Mouse (Mus musculus) lung, embryonic 14.5 days (tissue): Measurements from ENCODE around the gene Dhx16. TPM values are rescaled to one million over a fixed set of nuclear protein-coding genes. Genes with fewer than 3 reads are reported as not detected.
"Not testable (repeated sequence)": the region's sequence is repeated elsewhere in the genome, so short reads cannot be mapped to it uniquely, and the experiment has no call there.

Source experiments
- ATAC-seq: fragments of 200-750 bp; cut with Nextera tagmentation; 2 replicates; pipeline ENCODE4 v1.8.0; 2017; ENCODE audit warnings: mild to moderate bottlenecking, moderate TSS enrichment, moderate library complexity; ENCODE audit not compliant: insufficient read depth
- DNase-seq: peaks from one replicate; pipeline ENCODE4 v3.0.0-alpha.2; 2015
- H3K27ac ChIP-seq: fragments of 300-500 bp; sonication (generic); 2 replicates; pipeline ENCODE4 v1.5.1; 2014; ENCODE audit warnings: low read depth, mild to moderate bottlenecking, moderate library complexity
- H3K27me3 ChIP-seq: fragments of 300-500 bp; sonication (generic); 2 replicates; pipeline ENCODE4 v1.6.1; 2014; ENCODE audit warnings: low read length, control low read depth; ENCODE audit not compliant: insufficient read depth
- H3K36me3 ChIP-seq: fragments of 300-500 bp; sonication (generic); 2 replicates; pipeline ENCODE4 v1.6.1; 2014; ENCODE audit warnings: control low read depth; ENCODE audit not compliant: insufficient read depth
- H3K4me1 ChIP-seq: fragments of 300-500 bp; sonication (generic); 2 replicates; pipeline ENCODE4 v1.6.1; 2014; ENCODE audit warnings: antibody characterized with exemption, control low read depth; ENCODE audit not compliant: insufficient read depth
- H3K4me2 ChIP-seq: fragments of 300-500 bp; sonication (generic); 2 replicates; pipeline ENCODE4 v1.6.1; 2014; ENCODE audit warnings: mild to moderate bottlenecking
- H3K4me3 ChIP-seq: fragments of 300-500 bp; sonication (generic); 2 replicates; pipeline ENCODE4 v1.5.1; 2014; ENCODE audit warnings: low read depth, low read length
- H3K9ac ChIP-seq: fragments of 300-500 bp; sonication (generic); 2 replicates; pipeline ENCODE4 v1.6.1; 2014
- H3K9me3 ChIP-seq: fragments of 300-500 bp; sonication (generic); 2 replicates; pipeline ENCODE4 v1.6.1; 2016; ENCODE audit warnings: low read depth, low read length, control low read depth
- CTCF ChIP-seq: IDR thresholded peaks from 2 replicates; pipeline ENCODE4 v1.5.1; 2016; ENCODE audit warnings: antibody characterized with exemption, low read depth
- WGBS: fragments of 180-500 bp; shearing (Covaris S2); extraction: QIAGEN DNeasy Blood & Tissue Kit; methylation state at CpG from one replicate; pipeline ENCODE4 v1.1.7; 2014; 5-methylcytosine and 5-hydroxymethylcytosine counted together
- polyA plus RNA-seq: library from polyadenylated mRNA; unstranded; fragments of >200 nt; fragmentation: Nextera tagmentation; extraction: Ambion mirVana; gene quantifications from 2 replicates; pipeline ENCODE4 v1.2.1, GENCODE M21; 2014

Dhx16 gene
- polyA plus RNA-seq, 1 experiment from 2014 or later: 42.9 TPM

DNA sequence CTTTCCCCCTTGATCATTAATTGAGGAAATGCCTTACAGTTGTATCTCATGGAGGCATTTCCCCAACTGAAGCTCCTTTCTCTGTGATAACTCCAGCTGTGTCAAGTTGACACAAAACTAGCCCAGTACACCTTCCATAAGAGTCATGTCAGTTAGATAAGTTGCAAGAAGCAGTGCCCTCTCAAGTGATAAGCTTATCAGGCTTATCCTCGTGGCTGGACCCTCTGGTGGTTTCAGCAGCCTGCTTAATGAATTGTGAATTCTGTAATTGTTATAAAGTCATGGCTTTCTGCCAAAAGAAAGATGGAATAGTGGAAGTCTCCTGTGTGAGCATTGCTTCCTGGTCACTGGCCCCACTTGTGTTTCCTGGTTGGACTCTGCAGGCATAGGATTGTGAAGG, 47.9 kb downstream of the Dhx16 start:
- Histone ChIP-seq H3K27me3 (no peaks in the 10 kb centered on the region), H3K36me3 (peaks cover 80% of the 10 kb centered on the region), H3K27ac (no peak overlapping the region), H3K9ac (no peak overlapping the region), H3K4me1 (no peaks in the 10 kb centered on the region), H3K4me2 (no peak overlapping the region), H3K9me3 (no peaks in the 10 kb centered on the region), H3K4me3 (no peak overlapping the region)
- 28% methylated on average over 1 of the region's 1 CpGs for WGBS
- ATAC-seq: no peak
- TF ChIP-seq CTCF: no peak
- DNase-seq: no peak

- no peaks in the 10 kb centered on the region for H3K9me3 ChIP-seq
- no peaks in the 10 kb centered on the region for H3K4me1 ChIP-seq
- no peak overlapping the region for H3K9ac ChIP-seq
- DNase-seq: no peak
- H3K27me3 ChIP-seq: no peaks in the 10 kb centered on the region
- ATAC-seq: no peak
- no peak for TF ChIP-seq CTCF
- H3K4me3 ChIP-seq: no peak overlapping the region
- peaks cover 68% of the 10 kb centered on the region for H3K36me3 ChIP-seq
- WGBS: 87% methylated on average over 2 of the region's 2 CpGs
- no peak overlapping the region for H3K4me2 ChIP-seq
- H3K27ac ChIP-seq: no peak overlapping the region
These were observed 49.9 kb downstream of the Dhx16 start for GRCm38 (mm10) chr17:35929534-35929933.

GRCm38 (mm10) chr17:35930627-35931026, 51.0 kb downstream of the Dhx16 start:
- 0 out of 2 replicates have a peak, but pooled peaks have one; percentile 39 for ATAC-seq

GRCm38 (mm10) chr17:35932608-35933007, 53.0 kb downstream of the Dhx16 start:
- no peak for TF ChIP-seq CTCF
- peaks cover 39% of the 10 kb centered on the region for H3K36me3 ChIP-seq
- H3K4me3 ChIP-seq: no peak overlapping the region
- H3K27ac ChIP-seq: no peak overlapping the region
- DNase-seq: no peak
- H3K4me2 ChIP-seq: no peak overlapping the region
- ATAC-seq: no peak
- H3K27me3 ChIP-seq: no peaks in the 10 kb centered on the region
- no peaks in the 10 kb centered on the region for H3K4me1 ChIP-seq
- no peaks in the 10 kb centered on the region for H3K9me3 ChIP-seq
- H3K9ac ChIP-seq: no peak overlapping the region
- 88% methylated on average over 4 of the region's 4 CpGs for WGBS

More at GRCm38 (mm10) chr17:35930627-35931026, 51.0 kb downstream of the Dhx16 start:
- Histone ChIP-seq H3K9me3 (no peaks in the 10 kb centered on the region), H3K27ac (no peak overlapping the region), H3K4me2 (no peak overlapping the region), H3K36me3 (peaks cover 57% of the 10 kb centered on the region), H3K27me3 (no peaks in the 10 kb centered on the region), H3K4me3 (no peak overlapping the region), H3K9ac (no peak overlapping the region), H3K4me1 (no peaks in the 10 kb centered on the region)
- TF ChIP-seq CTCF: no peak
- no peak for DNase-seq
- 95% methylated on average over 12 of the region's 12 CpGs for WGBS

DNA sequence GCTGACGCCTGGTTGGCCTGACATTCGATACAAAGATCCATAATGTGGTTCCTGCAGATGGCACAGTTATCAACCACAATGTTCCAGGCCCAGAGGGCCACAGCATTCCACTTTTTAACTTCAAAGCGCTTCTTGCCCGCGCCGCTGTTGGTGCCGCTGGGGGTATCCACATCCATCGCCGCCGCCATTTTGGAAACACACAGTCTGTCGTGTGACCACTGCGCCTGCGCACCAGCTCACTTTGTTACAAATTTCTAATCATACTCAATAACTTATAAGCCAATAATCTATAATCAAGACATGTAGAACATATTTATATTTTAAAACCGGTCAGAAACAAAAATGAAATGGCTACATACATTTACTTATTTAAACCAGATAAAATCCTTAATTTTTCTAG, 56.1 kb downstream of the Dhx16 start:
- not testable (repeated sequence) for DNase-seq, ATAC-seq, H3K9me3 ChIP-seq, H3K27me3 ChIP-seq, H3K36me3 ChIP-seq, H3K4me3 ChIP-seq, H3K4me2 ChIP-seq, H3K9ac ChIP-seq, H3K27ac ChIP-seq, H3K4me1 ChIP-seq
- 80% methylated on average over 14 of the region's 14 CpGs for WGBS

- no peaks in the 10 kb centered on the region for H3K36me3 ChIP-seq
- H3K4me2 ChIP-seq: no peak overlapping the region
- H3K9ac ChIP-seq: no peak overlapping the region
- H3K4me3 ChIP-seq: no peak overlapping the region
- 36% methylated on average over 2 of the region's 2 CpGs for WGBS
- H3K9me3 ChIP-seq: no peaks in the 10 kb centered on the region
- no peak overlapping the region for H3K27ac ChIP-seq
- peak; percentile 85 for TF ChIP-seq CTCF
- peak; percentile 72 for DNase-seq
- no peaks in the 10 kb centered on the region for H3K4me1 ChIP-seq
- 0 out of 2 replicates have a peak, but pooled peaks have one; percentile 69 for ATAC-seq
- H3K27me3 ChIP-seq: no peaks in the 10 kb centered on the region
These were observed 58.2 kb downstream of the Dhx16 start for GRCm38 (mm10) chr17:35937700-35938348.

DNA sequence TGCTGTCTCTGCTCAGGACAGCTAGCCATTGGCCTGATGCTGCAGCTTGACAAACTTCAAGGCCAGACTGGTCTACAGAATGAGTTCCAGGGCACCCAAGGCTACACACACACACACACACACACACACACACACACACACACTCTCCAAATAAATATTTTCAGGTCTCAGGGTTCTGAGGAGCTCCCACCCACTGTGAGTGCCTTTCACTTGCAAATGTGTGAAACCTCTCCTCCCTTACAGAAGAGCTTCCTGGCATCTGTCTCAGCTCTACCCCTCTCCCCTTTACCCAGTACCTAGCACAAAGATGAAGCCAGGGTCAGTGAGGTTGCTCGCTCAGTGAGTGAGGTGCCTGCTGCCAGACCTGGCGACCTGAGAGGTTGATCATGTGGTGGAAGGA, 59.5 kb downstream of the Dhx16 start:
- H3K4me3 ChIP-seq: no peak overlapping the region
- H3K4me2 ChIP-seq: no peak overlapping the region
- no peaks in the 10 kb centered on the region for H3K36me3 ChIP-seq
- WGBS: 37% methylated on average over 2 of the region's 2 CpGs
- TF ChIP-seq CTCF: no peak
- ATAC-seq (no peak), DNase-seq (no peak)
- no peak overlapping the region for H3K9ac ChIP-seq
- H3K27me3 ChIP-seq: no peaks in the 10 kb centered on the region
- no peak overlapping the region for H3K27ac ChIP-seq
- no peaks in the 10 kb centered on the region for H3K9me3 ChIP-seq
- H3K4me1 ChIP-seq: no peaks in the 10 kb centered on the region
